Mouse (Mus musculus) kidney, postnatal 14 days (tissue): ENCODE data around the gene Mthfd1l.
A peak's percentile ranks its signal among the peaks of the same experiment; 100 is the strongest.
"Not testable (repeated sequence)": the region's sequence is repeated elsewhere in the genome, so short reads cannot be mapped to it uniquely, and the experiment has no call there.

ENCODE experiments used
- DNase-seq: peaks from one replicate; pipeline ENCODE4 v3.0.0; 2022; ENCODE audit warnings: mixed read lengths

Gene Mthfd1l

GRCm38 (mm10) chr10:4047666-4048065, 74.7 kb downstream of the Mthfd1l start:
- no peak for DNase-seq

DNA sequence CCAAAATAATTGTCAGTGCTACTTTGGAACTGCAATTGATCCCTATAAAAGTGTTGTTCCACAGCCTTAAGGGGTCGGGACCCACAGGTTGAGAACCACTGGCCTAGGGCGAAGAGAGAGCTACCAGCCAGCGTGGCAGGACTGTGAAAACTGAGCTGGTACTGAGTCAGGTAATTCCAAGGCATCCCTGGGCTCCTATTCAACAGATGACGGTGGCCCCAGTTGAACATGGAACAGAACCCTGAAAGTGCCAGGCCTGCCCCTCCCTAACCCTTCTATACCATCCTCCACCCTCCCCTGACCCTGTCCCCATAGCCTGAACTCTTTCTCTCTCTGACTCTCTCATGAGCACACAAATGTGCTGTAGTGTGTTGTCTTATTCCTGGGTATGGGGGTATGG, 77.3 kb downstream of the Mthfd1l start:
- DNase-seq = no peak

- no peak for DNase-seq
These were observed 79.8 kb downstream of the Mthfd1l start for GRCm38 (mm10) chr10:4052711-4053110.

- peak; percentile 71 for DNase-seq
These were observed 80.6 kb downstream of the Mthfd1l start for GRCm38 (mm10) chr10:4053278-4054061.

GRCm38 (mm10) chr10:4054589-4054988, 81.7 kb downstream of the Mthfd1l start:
- DNase-seq = no peak

- DNase-seq = no peak
These were observed 84.5 kb downstream of the Mthfd1l start for GRCm38 (mm10) chr10:4057397-4057796.

DNA sequence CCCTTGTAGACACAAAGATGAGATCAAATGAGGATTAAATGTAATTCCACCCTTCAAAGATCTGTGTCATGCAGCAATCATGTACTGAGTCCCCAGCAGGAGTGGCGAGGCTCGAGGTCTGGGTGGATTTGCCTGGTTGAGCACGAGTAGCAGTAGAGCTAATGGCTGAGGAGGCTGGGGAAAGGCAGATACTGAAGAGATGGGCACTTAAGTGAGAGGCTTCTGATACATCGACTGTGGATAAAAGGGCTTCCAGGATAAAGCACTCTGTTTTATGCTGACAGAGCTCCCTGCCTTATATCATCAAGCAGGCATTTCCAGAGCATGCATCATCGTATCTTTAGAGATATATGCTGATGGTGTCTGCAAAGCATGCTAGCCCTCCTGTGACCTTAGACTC, 84.9 kb downstream of the Mthfd1l start:
- DNase-seq = no peak

- no peak for DNase-seq
These were observed 88.4 kb downstream of the Mthfd1l start for GRCm38 (mm10) chr10:4061071-4061987.

GRCm38 (mm10) chr10:4063537-4063936, 90.6 kb downstream of the Mthfd1l start:
- no peak for DNase-seq

- no peak for DNase-seq
These were observed 92.6 kb downstream of the Mthfd1l start for GRCm38 (mm10) chr10:4065295-4066084.

DNA sequence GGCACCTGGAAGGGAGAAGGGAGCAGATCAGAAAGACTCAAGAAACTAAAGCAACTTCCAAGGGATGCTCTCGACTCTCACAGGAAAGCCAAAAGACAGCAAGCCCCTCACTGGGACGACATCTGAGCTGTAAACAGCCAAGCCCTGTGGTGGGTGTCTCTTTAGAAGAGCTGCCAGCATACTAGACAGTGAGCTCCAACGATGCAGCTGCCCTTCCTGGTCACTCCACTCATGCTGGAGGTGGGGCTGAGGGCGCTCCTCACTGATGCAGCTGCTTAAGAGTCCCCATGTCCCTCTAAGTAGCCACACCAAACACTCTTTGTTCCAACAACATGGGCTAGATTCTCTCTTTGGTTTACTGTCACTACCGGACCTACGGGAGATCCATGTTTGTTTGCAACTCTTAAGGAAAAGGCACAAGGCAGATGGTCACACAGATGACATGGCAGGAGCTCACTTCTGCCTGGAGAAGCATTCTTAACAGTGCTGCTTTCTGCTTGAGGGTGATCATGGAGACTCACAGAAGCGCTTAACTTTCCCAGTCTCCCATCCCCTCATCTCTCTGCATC, 96.4 kb downstream of the Mthfd1l start:
- DNase-seq = no peak

- no peak for DNase-seq
These were observed 97.1 kb downstream of the Mthfd1l start for GRCm38 (mm10) chr10:4070061-4070460.

DNA sequence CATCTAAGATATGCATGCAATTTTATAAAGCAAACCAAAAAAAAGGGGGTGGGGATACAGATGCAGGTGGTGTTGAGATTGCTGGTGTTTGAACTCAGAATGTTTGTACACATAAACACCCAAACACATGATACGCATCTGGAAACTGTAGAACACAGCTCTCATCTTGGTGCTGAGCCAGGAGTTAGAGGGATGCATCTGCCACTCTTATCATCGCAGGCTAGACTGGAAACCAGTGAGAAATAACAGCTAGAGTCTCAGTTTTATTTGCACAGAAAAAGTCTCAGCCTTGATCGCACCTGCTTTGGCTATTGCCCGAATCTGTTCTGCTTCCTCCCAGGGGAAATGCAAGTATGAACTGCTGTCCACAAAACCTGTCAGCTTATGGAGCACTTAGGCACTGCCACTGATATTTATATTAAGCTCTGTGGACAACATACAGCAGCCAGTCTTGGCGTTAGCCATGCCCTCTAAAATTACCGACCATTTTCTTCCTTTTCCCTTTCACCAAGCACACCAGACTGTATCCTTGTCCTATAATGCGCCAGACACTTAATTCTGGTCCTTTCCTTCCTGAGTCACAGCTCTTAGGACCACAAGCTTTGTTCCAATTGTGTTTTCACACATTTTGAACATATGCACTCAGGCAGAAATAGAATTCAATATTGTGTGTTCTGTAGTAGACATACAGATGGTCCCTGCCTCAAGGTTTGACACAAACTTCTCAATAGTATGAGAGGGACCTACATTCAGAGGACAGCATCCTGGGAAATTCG, 98.3 kb downstream of the Mthfd1l start:
- no peak for DNase-seq

DNA sequence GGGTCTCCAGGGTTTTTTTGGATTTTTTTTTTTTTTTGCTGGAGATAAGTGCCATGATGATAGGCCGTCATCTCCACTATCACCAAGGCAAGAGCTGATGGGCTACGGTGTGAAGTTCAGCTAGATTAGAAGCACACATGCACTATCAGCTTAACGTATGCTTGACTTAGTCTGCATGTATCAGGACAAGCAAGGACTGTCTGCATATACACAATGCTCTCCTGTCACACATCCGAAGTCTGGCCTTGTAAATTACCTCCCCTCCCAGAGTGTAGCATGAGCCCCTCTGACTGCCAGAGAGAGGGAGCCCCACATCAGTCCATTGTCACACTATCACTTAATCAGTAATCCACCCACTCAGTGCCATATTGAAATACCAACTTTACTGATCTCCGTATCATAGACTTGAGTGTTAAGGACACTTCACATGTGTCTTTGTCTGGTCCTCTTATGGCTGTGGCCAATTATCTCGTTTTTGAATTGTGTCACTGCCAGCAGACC, 99.0 kb downstream of the Mthfd1l start:
- DNase-seq = no peak

- not testable (repeated sequence) for DNase-seq
These were observed 99.6 kb downstream of the Mthfd1l start for GRCm38 (mm10) chr10:4072491-4072890.

DNA sequence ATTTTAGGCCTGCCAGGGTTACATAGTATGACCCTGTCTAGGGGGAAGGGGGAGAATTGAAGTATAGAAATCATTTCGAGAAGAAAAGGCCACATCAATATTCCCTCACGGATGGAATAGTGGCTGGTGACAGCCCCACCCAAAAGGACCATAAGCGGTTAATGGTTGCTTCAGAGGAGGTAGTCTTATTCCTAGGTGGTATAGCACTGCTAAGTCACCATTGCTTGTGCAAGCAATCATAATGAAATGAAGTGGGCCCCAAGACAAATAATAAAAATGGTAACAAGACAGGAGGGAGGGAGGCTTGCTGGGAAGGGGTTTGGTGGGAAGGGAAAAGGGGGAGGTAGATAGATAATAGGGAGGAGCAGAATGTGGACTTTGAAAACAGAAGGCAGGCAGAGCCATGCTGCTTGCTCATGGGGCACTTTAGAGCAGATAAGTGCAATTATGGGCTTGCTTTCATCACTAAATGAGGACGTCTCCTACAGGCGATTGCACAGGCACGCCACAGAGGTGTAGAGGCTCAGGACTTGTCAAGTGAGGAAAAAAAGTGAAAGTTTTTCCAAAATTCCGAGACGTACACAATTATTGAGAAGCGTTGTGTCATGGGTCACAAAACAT, 105.4 kb downstream of the Mthfd1l start:
- DNase-seq = no peak

GRCm38 (mm10) chr10:4078979-4079630, 106.2 kb downstream of the Mthfd1l start:
- DNase-seq = peak; percentile 46

DNA sequence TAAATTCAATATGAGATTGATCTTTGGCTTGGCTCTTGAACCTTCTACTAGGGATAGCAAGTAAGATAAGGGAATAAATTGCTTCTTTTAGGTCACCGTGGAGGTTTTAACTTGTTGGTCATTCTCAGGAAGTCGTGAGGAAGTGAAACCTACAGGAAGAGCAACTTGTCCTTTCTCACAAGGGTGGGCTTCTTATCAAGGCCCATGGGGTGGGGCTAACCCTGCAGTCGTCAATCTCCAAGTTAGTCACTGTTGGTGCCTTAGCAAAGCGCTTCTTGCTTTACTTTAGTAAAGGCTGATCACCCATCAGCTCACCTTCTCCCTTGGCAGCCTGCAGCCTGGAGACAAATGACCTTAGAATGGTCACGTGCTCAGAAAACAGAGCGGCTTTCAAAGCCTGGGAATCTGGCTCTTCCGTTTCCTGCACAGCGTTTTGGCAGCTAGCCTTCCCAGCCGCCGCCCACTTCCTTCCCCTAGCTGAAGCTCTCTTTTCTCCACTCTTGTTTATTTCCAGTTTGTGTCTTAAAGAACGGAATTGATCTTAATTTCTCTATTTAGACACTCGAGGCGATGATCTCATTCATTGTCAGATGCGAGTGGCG, 106.8 kb downstream of the Mthfd1l start:
- DNase-seq = peak; percentile 87

GRCm38 (mm10) chr10:4083609-4084008, 110.7 kb downstream of the Mthfd1l start:
- no peak for DNase-seq

DNA sequence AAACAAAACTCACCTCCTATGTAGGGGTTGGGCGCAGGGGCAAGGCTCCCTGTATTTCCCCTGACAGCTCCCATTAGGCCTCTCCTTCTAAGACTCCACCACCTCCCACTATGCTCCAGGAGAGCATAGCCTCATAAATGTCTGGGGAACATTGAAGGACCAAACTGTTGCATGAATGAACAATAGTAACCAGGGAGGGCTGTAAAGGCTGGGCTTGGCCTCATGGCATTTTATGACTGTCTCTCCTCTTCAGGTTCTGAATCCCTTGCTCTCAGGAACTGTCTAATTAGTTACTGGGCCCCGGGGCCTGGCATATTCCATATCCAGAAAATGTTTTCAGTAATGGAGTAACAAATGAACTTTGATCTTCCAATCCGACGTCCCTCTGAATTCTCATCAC, 112.0 kb downstream of the Mthfd1l start:
- DNase-seq = no peak
